Mouse (Mus musculus) mesoderm, embryonic 11.5 days (tissue): ENCODE measurements at regions not wholly inside any gene's neighbourhood (a gene's known extent, or its start where the extent isn't known, plus 50 kb on each side); places are given as distances from the start of the nearest gene placed in this dataset.

Experiments used
- DNase-seq: peaks from one replicate; pipeline ENCODE4 v3.0.0-alpha.2; 2012; ENCODE audit warnings: low read depth, low spot score

- no peak for DNase-seq
Measured at GRCm38 (mm10) chr12:49732351-49732750, 347.4 kb downstream of the Gm43517 start.

DNA sequence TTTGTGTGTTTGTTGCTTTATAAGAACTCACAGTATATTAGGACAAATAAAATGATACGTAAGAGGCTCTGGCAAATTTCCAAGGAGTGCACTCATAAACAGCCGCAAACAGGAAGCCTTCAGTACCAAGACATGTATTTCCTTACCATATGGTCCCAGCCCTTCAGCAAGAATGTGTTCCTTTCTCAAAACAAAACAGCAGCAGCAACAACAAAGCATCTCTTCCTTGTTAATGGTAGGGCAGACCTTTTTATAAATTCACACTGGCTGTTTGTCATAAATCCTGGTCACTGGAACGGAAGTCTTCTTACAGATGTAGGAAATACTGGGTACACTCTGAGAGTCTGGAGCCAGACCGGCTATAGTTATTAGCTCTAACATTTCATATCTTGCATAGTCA, 352.1 kb downstream of the Gm43517 start:
- DNase-seq: no peak

DNA sequence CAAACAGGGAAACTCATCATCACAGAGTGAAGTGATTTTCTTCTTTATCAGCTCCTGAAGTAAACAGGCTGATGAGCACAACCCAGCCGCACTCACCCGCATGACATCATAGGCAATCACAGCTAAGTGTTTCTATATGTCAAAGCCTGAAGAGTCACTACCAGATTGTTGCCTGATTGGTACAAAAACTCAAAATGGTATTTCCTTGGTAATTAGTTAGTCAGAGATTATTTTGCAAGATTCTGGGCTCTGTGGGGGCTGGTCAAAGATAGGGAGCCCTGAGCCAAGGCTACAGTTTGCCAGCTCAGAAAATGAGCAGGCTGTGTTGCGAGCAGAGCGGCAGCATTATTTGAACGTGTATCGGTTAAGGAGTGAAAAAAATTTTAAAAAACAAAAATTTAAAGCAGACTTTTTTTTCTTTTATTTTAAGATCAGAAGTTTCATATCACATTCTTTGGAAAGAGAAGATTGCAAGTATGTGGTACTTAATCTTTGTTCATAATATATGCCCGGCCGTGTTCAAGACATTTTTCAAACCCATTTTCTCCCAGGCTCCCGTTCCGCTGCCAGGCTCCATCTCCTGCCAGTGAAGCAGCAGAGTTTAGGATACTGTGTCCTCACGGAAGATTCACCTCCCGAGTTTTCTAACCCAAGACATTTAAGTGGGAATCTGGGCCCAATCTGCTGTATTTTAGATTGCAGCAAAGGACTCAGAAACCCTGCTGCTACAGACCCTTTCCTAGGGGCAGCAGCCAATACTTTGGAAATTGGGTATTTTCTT, 355.2 kb downstream of the Gm43517 start:
- DNase-seq: no peak

GRCm38 (mm10) chr12:49743402-49743801, 358.4 kb downstream of the Gm43517 start:
- no peak for DNase-seq

GRCm38 (mm10) chr12:49747081-49747480, 362.1 kb downstream of the Gm43517 start:
- DNase-seq: no peak

- no peak for DNase-seq
Measured at GRCm38 (mm10) chr12:49758391-49758790, 373.4 kb downstream of the Gm43517 start.

DNA sequence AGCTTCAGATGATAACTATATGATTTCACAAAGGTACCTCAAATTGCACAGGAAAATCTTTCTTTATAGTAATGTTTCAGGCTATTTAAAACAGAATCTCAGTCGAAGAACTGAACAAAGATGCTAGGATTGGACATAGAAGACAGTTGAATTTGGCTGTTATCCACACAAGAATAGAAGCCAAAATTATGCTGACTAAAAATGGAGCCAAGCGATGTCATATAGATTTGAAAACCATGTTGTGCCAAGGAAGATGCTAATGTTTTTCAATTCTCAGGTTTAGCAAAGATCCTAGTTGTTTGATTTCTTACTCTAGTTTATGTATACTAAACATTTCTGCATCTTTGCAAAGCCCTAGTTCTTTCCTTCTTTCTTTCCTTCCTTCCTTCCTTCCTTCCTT, 379.6 kb downstream of the Gm43517 start:
- DNase-seq: no peak

DNA sequence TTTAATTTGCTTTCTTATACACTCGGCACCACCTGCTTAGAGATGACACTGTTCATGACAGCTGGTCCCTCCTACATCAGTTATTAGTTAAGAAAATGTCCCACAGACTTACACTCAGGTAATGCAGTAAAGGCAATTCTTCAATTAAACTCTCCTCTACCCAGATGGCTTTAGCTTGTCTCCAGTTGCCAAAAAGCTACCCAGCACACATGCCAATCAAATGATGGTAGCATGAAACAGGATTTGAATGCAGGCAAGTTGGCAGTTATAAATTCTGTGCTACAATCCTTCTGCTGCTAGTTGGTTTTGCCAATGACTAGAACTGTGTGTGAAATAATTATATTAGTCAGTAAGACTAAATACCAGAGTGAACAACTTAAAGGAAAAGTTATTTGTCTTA, 423.4 kb downstream of the Gm43517 start:
- DNase-seq: no peak

GRCm38 (mm10) chr12:49814653-49815052, 429.7 kb downstream of the Gm43517 start:
- peak; percentile 16 for DNase-seq

DNA sequence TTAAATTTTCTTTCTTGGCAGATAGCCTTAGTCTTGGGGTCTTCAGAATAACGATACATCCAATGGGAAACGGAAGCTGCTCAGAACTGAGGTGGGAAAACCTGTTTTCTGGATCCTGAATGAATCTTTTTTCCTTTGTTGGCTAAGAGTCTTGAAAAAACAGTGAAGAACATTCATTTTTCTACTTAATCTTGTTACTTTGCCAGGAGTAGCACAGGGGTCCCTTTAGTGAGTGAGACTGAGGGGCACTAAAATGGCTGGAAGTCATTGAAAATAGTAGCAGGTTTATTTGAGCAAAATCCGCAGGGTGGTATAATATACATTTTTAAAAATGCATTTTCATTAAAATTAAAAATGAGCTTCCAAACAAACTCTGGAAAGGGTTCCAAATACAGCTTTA, 442.8 kb downstream of the Gm43517 start:
- DNase-seq: no peak

- DNase-seq: no peak
Measured at GRCm38 (mm10) chr12:49828553-49828952, 443.6 kb downstream of the Gm43517 start.

- no peak for DNase-seq
Measured at GRCm38 (mm10) chr12:49830665-49831064, 445.7 kb downstream of the Gm43517 start.

DNA sequence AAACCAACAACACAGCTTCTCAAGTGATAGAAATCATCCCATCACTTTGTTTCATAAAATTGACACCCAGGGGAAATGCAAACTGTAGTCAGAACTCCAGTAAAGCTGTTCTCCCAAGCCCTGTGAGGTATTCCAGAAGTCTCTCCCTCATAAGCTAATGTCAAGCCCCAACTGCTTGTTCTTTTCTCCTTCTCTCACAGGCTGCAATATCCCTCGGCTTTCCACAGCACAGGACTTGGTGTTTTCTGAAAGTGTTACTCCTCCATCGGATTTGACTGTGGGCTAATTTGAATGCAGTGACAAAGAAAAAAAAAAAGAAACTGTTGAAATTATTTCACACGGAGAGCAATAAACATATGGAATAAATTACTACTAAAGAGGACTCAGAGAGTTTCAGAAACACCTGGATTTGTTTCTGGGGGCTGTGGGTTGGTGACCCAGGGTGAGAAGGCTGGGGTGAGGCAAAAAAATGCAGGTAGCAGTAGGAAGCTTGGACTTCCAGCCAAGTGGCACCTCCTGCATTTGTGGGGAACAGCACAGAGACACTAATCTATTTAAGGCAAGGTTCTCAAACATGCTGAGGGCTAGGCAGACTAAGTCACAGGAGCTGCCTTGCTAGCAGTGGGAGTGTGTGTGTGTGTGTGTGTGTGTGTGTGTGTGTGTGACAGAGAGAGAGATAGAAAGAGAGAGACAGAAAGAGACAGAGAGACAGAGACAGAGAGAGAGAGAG, 447.3 kb downstream of the Gm43517 start:
- DNase-seq: no peak

DNA sequence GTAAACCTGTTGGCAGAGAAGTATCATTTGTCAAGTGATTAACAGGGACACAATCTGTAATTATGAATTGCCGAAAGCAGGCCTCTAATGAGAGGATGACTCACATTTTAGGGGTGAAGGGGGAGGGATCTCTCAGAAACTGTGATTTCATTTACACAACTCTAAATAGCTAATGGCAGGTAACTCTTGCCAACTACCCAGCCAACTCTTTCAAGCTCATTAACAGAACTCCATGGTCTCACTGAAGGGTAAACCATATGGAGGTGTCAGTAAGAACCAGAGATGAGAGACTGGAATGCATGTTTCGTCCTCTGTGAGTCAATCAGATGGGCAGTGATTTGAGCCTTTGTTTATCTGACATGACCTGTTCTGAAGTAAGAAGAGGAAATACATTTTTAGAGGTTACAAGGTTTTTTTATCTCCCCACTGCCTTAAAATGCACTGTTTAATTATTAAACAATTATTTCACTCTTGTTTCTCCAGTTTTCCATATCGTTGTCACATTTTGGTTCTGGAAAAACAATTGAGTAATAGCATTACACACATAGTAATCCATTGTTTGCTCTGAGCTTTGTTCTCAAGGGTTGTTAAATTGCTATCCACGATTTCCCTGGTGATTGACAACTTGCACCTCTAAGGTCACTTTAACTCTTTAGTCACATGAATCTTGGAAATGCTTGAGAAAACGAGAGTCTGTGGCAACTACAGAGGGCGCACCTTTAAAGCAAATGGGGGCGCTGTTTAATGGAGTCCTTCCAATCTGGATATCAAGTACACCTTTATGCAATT, 451.5 kb downstream of the Gm43517 start:
- DNase-seq: no peak

DNA sequence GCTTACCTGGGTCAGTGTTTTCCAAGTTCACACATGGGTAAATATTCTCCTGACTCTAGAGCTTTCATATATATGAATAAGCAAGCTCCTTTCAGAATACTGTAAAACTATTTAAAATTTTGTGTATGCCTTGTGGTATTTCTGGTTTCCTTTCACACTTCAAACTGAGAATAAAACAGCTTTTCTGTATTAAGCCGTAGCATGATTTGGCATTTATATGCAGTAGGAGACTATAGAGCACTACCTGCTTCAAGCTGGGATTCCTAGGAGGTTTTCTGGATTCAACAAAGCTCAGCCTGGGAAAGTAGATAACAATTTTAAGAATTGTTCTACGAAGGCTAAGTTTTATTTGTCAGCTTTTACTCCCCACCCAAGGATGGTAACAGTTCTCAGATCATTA, 500.5 kb downstream of the Gm43517 start:
- no peak for DNase-seq

DNA sequence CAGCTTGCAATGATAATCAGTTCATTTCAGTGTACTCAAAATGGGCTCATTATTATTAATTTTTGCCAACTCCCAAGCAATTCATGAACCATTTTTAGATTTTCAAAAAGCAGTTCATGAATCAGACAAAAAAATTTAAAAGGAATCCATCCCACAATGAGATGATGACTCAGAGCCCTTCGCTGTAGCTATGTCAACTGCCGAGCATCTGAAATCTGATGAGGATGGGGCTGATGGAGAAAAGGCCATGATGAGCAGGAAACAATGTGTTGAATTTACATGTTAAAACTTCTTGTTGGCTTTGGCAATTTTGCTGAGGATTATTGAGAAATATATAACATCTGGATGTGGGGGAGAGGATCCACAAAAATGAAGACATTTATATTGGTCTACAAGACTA, 502.3 kb downstream of the Gm43517 start:
- DNase-seq: no peak

DNA sequence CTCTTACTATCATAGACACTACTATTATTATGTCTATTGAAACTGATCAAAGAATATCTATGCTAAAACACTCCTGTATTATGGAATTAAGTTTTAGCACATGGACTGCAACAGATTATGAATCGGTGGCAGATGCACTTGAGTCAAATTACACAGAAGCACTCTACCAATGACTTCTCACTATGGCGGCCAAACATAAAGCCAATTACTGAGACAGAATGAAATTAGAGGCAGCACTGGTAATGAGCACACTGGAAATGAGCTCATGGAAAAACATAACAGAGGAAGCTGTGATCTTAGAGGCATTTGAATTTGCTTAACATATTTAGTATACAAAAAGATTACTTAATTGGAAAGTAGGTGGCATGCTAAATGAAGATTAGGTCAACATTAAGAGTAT, 512.8 kb downstream of the Gm43517 start:
- DNase-seq: no peak

- DNase-seq: no peak
Measured at GRCm38 (mm10) chr12:49915691-49916090, 530.7 kb downstream of the Gm43517 start.

DNA sequence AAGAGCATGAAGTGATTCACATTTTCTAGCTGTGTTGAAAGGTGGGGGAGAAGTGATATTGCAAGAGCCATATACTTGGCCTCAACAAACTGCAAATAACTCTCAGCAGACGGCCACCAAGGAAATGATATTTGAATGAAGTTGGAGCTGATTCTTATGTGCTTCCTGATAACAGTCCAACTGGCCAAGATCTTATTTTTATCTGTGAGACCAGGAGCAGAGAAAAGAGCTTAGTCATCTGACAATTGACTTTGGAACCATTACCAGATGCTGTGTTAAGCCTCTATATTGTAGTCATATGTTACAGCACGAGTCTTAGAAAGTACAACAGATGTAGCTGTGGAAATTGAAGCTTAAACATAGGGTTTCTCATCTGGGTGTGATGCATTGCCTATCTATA, 536.6 kb downstream of the Gm43517 start:
- DNase-seq: no peak

- no peak for DNase-seq
Measured at GRCm38 (mm10) chr12:49940818-49941217, 555.8 kb downstream of the Gm43517 start.

DNA sequence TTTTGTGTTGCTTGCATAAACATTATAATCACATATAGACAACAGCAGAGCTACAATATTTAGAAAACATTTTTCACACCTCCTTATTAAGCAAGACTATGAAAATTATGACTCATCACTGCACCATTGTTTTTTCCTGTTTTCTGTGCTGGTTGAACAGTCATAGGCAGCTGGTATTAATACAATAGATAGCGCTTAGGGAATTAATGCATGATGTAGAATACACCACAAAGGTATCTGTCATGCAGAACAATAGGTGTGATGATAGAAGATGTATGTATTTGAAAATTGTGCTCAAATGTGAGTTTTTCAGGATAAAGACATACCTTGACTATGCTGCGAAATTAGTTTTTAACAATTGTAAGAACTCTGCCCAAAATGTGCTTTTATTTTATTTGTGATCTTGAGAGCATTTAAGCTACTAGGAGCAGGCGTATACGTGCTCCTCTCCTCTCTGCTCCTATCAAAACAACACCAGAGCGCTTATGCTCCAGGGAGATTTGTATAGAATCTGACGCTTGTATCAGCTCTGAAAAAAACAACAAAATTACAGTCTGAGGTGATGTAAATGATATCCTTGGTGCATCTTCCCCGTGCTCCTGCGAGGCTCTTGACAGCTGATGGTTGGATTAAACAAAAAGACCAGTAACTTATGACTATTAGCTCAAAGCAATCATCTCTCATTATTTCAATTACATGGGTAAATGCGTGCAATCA, 560.1 kb downstream of the Gm43517 start:
- no peak for DNase-seq
